Mouse (Mus musculus) midbrain, postnatal 0 days (tissue): ENCODE results near the gene Gm27029. TPM values are rescaled to one million over a fixed set of nuclear protein-coding genes. Genes with fewer than 3 reads are reported as not detected.

ENCODE experiments used
- ATAC-seq: fragments of 200-750 bp; cut with Nextera tagmentation; 2 replicates; pipeline ENCODE4 v1.8.0; 2017; ENCODE audit warnings: moderate number of reproducible peaks, mild to moderate bottlenecking, moderate TSS enrichment, moderate library complexity; ENCODE audit not compliant: low FRiP score
- DNase-seq: peaks from one replicate; pipeline ENCODE4 v3.0.0-alpha.2; 2015; ENCODE audit warnings: low spot score
- H3K27ac ChIP-seq: fragments of 300-500 bp; sonication (generic); 2 replicates; pipeline ENCODE4 v1.5.1; 2014; ENCODE audit warnings: low read depth, mild to moderate bottlenecking, low read length, mixed read lengths
- H3K27me3 ChIP-seq: fragments of 300-500 bp; sonication (generic); 2 replicates; pipeline ENCODE4 v1.6.1; 2014; ENCODE audit warnings: low read length, control low read depth, mixed read lengths; ENCODE audit not compliant: insufficient read depth
- H3K36me3 ChIP-seq: fragments of 300-500 bp; sonication (generic); 2 replicates; pipeline ENCODE4 v1.6.1; 2014; ENCODE audit warnings: low read length, control low read depth, mixed read lengths; ENCODE audit not compliant: insufficient read depth
- H3K4me1 ChIP-seq: fragments of 300-500 bp; sonication (generic); 2 replicates; pipeline ENCODE4 v1.6.1; 2014; ENCODE audit warnings: mild to moderate bottlenecking, control low read depth, antibody characterized with exemption, low read length, mixed read lengths; ENCODE audit not compliant: insufficient read depth
- H3K4me2 ChIP-seq: fragments of 300-500 bp; sonication (generic); 2 replicates; pipeline ENCODE4 v1.6.1; 2014; ENCODE audit warnings: low read depth, mild to moderate bottlenecking, low read length, mixed read lengths; ENCODE audit not compliant: poor library complexity, severe bottlenecking
- H3K4me3 ChIP-seq: fragments of 300-500 bp; sonication (generic); 2 replicates; pipeline ENCODE4 v1.5.1; 2014; ENCODE audit warnings: low read depth, mild to moderate bottlenecking, low read length, moderate library complexity
- H3K9ac ChIP-seq: fragments of 300-500 bp; sonication (generic); replicated peaks from 2 replicates; pipeline ENCODE4 v1.6.1; 2014; ENCODE audit warnings: mild to moderate bottlenecking, low read length, moderate library complexity, mixed read lengths; ENCODE audit not compliant: poor library complexity, severe bottlenecking
- H3K9me3 ChIP-seq: fragments of 300-500 bp; sonication (generic); 2 replicates; pipeline ENCODE4 v1.6.1; 2016; ENCODE audit warnings: low read length, control low read depth
- CTCF ChIP-seq: IDR thresholded peaks from 2 replicates; pipeline ENCODE4 v1.5.1; 2016; ENCODE audit warnings: antibody characterized with exemption, mild to moderate bottlenecking
- WGBS: fragments of 180-500 bp; shearing (Covaris S2); extraction: QIAGEN DNeasy Blood & Tissue Kit; methylation state at CpG from one replicate; pipeline ENCODE4 v1.1.7; 2014; 5-methylcytosine and 5-hydroxymethylcytosine counted together
- polyA plus RNA-seq: library from polyadenylated mRNA; unstranded; fragments of >200 nt; fragmentation: Nextera tagmentation; extraction: Ambion mirVana; gene quantifications from 2 replicates; pipeline ENCODE4 v1.2.1, GENCODE M21; 2015
- total RNA-seq: library from RNA; depleted of rRNA; stranded (reverse); fragments of >200 nt; gene quantifications from 2 replicates; pipeline ENCODE4 v1.2.3, GENCODE M21; 2014

The Gm27029 gene
- total and polyA plus RNA-seq, 2 experiments from 2014 or later: 5.7 to 6.3 TPM

DNA sequence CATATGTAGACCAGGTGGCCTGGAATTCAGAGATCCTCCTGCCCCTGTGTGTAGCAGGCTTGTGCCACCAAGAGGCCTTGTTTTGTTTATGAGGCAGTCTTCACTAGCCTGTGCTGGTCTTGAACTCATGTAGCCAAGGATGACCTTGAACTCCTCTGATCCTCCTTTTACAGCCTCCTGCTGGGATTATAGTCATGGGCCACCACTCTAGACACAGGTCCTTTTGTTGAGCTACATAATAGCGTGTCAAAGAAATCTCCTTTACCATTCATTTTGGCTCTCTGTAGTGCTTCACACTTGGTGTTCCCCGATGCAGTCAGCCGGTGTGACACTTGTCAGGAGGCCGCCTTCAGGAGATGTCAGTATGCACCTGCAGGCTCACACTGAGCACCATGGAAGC lies 12.3 kb upstream of the Gm27029 start:
- ATAC-seq (no peak), DNase-seq (no peak)
- Histone ChIP-seq H3K36me3 (peaks cover 30% of the 10 kb centered on the region), H3K9ac (no peak overlapping the region), H3K27me3 (no peaks in the 10 kb centered on the region), H3K4me2 (no peak overlapping the region), H3K4me1 (no peaks in the 10 kb centered on the region), H3K4me3 (no peak overlapping the region), H3K9me3 (no peaks in the 10 kb centered on the region), H3K27ac (no peak overlapping the region)
- no peak for TF ChIP-seq CTCF
- WGBS: 31% methylated on average over 4 of the region's 4 CpGs

DNA sequence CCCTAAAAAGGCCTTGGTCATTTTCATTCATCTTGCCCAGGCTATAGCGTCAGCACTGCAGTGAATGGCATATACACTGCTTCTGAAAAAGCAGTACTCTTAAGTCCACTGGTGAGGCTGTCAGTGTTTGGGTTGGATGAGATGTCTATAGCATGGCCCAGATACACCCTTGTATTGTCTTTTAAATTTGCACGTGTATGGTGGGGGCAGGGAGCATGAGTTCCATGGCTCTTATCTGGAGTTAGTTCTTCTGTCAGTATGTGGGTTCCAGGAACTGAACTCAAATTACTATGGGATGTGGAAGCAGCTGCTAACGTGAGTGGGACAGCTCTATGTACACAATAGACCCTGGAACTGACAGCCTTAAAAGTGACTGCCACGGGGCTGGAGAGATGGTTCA lies 11.2 kb upstream of the Gm27029 start:
- 80% methylated on average over 4 of the region's 4 CpGs for WGBS
- Histone ChIP-seq H3K27ac (no peak overlapping the region), H3K4me3 (no peak overlapping the region), H3K36me3 (peaks cover 41% of the 10 kb centered on the region), H3K9ac (no peak overlapping the region), H3K9me3 (no peaks in the 10 kb centered on the region), H3K4me2 (no peak overlapping the region), H3K27me3 (no peaks in the 10 kb centered on the region), H3K4me1 (no peaks in the 10 kb centered on the region)
- no peak for ATAC-seq
- TF ChIP-seq CTCF: no peak
- no peak for DNase-seq

DNA sequence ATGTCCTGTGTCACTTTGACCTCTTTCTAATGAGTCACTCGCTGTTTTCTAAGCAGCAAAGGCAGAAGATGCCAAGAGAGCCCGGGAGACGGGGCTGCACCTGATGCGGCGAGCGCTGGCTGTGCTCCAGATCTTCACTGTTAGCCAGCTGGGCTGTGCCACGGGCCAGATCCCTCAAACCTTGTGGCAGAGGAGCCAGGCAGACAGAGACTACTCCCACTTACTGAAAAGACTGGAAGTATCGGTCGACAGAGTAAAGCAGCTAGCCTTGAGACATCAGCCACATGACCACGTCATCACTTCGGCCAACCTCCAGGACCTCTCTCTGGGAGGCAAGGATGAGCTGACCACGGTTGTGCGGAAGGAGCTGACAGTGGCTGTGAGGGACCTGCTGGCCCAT lies 8.8 kb upstream of the Gm27029 start:
- Histone ChIP-seq H3K4me1 (no peaks in the 10 kb centered on the region), H3K27me3 (no peaks in the 10 kb centered on the region), H3K36me3 (peaks cover 48% of the 10 kb centered on the region), H3K4me3 (no peak overlapping the region), H3K9me3 (no peaks in the 10 kb centered on the region), H3K9ac (no peak overlapping the region), H3K4me2 (no peak overlapping the region), H3K27ac (no peak overlapping the region; the same call in 1 of the 2 replicates)
- peak; percentile 41 for DNase-seq
- no peak for TF ChIP-seq CTCF
- WGBS: 92% methylated on average over 13 of the region's 13 CpGs
- no peak for ATAC-seq

DNA sequence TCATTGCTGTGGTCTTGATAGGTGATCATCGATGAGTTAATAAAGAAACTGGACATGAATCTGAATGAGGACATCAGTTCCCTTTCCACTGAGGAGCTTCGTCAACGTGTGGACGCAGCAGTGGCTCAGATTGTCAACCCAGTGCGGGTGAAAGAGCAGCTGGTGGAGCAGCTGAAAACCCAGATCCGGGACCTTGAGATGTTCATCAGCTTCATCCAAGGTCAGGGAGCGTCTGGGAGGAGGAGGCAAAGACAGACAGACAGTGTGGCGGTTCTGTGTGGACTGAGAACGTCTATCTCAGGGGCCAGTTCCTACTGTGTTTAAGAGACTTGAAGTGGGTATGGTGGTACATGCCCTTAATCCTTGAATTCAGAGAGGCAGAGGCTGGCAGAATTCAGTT lies 6.7 kb upstream of the Gm27029 start:
- Histone ChIP-seq H3K27me3 (no peaks in the 10 kb centered on the region), H3K4me2 (no peak overlapping the region), H3K9me3 (no peaks in the 10 kb centered on the region), H3K36me3 (peaks cover 48% of the 10 kb centered on the region), H3K9ac (no peak overlapping the region), H3K4me3 (no peak overlapping the region), H3K4me1 (peaks cover under 1% of the 10 kb centered on the region), H3K27ac (no peak overlapping the region)
- DNase-seq (no peak), ATAC-seq (no peak)
- no peak for TF ChIP-seq CTCF
- WGBS: 92% methylated on average over 9 of the region's 9 CpGs

DNA sequence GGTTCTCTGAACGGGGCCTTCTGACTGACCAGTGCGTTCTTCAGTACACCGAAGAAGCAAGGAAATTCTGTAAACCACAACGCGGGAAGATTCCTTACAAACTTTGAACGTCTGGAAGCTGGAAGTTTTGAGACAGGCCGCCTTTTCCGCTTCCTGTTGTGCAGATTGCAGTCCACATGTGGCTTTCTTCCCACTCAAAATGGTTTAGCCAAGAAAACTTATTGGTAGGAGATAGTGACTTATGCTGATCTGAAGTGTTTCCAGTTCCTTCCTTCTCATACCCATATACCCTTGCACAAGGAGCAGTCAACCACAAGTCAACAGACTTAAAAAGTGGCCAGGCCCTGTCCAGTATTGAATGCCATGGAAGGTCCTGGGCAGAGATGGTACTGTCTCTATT lies 1.6 kb upstream of the Gm27029 start:
- 66% methylated on average over 8 of the region's 8 CpGs for WGBS
- ATAC-seq: no peak
- Histone ChIP-seq H3K9ac (peak overlapping the region; percentile 84; the same call in 1 of the 2 replicates), H3K36me3 (peaks cover 11% of the 10 kb centered on the region), H3K4me2 (peak overlapping the region; percentile 81), H3K27me3 (no peaks in the 10 kb centered on the region), H3K4me3 (peak overlapping the region; percentile 98), H3K27ac (no peak overlapping the region), H3K9me3 (no peaks in the 10 kb centered on the region), H3K4me1 (peaks cover 13% of the 10 kb centered on the region)
- DNase-seq: no peak
- TF ChIP-seq CTCF: no peak

DNA sequence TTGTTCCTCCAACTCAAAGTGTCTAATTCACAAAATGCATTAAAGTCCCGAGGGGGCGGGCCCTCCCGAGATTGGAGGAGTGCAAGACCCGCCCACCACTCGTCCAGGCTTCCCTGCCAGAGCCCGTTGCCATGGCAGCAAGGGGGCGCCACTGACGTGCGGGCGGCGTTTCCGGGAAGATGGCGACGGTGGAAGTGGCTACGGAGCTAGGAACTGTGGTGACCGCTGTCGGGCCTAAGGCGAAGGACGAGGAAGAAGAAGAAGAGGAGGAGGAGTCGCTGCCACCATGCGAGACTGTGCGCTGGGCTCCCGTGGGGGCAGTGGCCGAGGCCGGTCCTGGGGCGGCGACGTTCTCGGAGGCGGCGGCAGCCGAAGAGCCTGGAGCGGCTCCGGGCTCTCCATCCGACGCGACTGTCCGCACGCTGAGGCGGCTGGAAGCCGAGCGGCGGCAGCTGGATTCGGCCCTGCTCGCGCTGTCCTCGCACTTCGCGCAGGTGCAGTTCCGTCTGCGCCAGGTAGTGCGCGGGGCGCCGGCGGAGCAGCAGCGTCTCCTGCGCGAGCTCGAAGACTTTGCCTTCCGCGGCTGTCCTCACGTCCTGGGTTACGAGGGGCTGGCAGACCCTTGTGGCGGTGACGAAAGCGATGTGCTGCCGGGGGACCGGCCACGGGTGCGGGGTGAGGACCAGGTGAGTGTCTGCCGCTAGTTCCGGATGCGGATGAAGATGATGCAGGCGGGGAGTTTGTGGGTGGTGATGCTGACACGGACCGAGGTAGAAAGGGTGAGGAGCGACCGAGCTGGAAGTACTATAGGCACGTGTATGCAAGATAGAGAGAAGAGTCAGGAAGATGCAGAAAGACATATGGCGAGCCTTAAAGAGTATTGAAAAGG lies 573 bp upstream of the Gm27029 start, which contains the start of the genes Rundc1 and Ptges3l:
TSS of gene Rundc1 (plus strand) at position 161 of the 889 bp plus-strand sequence.
TSS of gene Ptges3l (minus strand) at position 409 of the 889 bp plus-strand sequence.
- Histone ChIP-seq H3K4me1 (peaks cover 13% of the 10 kb centered on the region), H3K9ac (peak within 1 kb of the TSS; percentile 84), H3K27ac (peak within 1 kb of the TSS; percentile 86), H3K4me2 (peak within 1 kb of the TSS; percentile 81), H3K4me3 (peak within 1 kb of the TSS; percentile 98), H3K27me3 (no peaks in the 10 kb centered on the region), H3K9me3 (no peaks in the 10 kb centered on the region), H3K36me3 (peaks cover under 1% of the 10 kb centered on the region)
- ATAC-seq (peak; percentile 96), DNase-seq (peak; percentile 97)
- peak; percentile 71 for TF ChIP-seq CTCF
- WGBS: under 1% methylated on average over 81 of the region's 81 CpGs
